Mouse (Mus musculus) forebrain, embryonic 12.5 days (tissue): ENCODE measurements around the gene C1qa. TPM values are rescaled to one million over a fixed set of nuclear protein-coding genes. Genes with fewer than 3 reads are reported as not detected.

ENCODE experiments used
- ATAC-seq: fragments of 200-750 bp; cut with Nextera tagmentation; 2 replicates; pipeline ENCODE4 v1.8.0; 2017; ENCODE audit warnings: moderate TSS enrichment; ENCODE audit not compliant: low FRiP score
- H3K27ac ChIP-seq: fragments of 300-500 bp; sonication (generic); 2 replicates; pipeline ENCODE4 v1.5.1; 2016; ENCODE audit warnings: mild to moderate bottlenecking
- H3K27me3 ChIP-seq: fragments of 300-500 bp; sonication (generic); 2 replicates; pipeline ENCODE4 v1.6.1; 2016; ENCODE audit warnings: mild to moderate bottlenecking
- H3K36me3 ChIP-seq: fragments of 300-500 bp; sonication (generic); replicated peaks from 2 replicates; pipeline ENCODE4 v1.6.1; 2016; ENCODE audit warnings: mild to moderate bottlenecking
- H3K4me1 ChIP-seq: fragments of 300-500 bp; sonication (generic); 2 replicates; pipeline ENCODE4 v1.6.1; 2016
- H3K4me2 ChIP-seq: fragments of 300-500 bp; sonication (generic); 2 replicates; pipeline ENCODE4 v1.6.1; 2016; ENCODE audit warnings: mild to moderate bottlenecking, moderate library complexity
- H3K4me3 ChIP-seq: fragments of 300-500 bp; sonication (generic); replicated peaks from 2 replicates; pipeline ENCODE4 v1.5.1; 2016; ENCODE audit warnings: mild to moderate bottlenecking
- H3K9ac ChIP-seq: fragments of 300-500 bp; sonication (generic); 2 replicates; pipeline ENCODE4 v1.6.1; 2016; ENCODE audit warnings: mild to moderate bottlenecking
- H3K9me3 ChIP-seq: fragments of 300-500 bp; sonication (generic); 2 replicates; pipeline ENCODE4 v1.6.1; 2016
- WGBS: fragments of 180-500 bp; shearing (Covaris S2); methylation state at CpG from one replicate; pipeline ENCODE4 v1.1.7; 2016; 5-methylcytosine and 5-hydroxymethylcytosine counted together
- polyA plus RNA-seq: library from polyadenylated mRNA; unstranded; fragments of >200 nt; fragmentation: Nextera tagmentation; extraction: Ambion mirVana; gene quantifications from 2 replicates; pipeline ENCODE4 v1.2.1, GENCODE M21; 2016

Gene C1qa
- polyA plus RNA-seq, 1 experiment from 2014 or later, result 12.0 TPM

DNA sequence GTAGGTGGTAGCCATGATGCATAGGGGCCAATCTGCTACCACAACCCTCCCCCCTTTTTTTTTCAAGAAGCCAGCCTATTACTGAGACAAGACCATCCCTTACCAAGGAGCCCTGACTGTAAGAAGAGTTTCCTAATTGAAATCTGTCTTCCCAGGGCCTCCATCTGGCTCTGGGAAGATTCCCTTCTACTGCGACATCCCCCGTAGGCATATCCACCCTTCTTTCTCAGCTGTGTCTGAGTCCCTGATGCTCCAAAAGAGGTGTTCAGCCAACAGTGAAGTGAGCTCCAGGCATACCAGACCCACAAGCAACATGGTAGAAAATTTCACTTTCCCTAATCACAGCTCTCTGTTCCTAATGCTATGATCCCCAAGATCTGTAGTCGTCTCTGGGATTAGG, 20.9 kb upstream of the C1qa start:
- Histone ChIP-seq H3K4me3 (no peak overlapping the region), H3K27me3 (peaks cover 50% of the 10 kb centered on the region), H3K27ac (no peak overlapping the region), H3K4me2 (no peak overlapping the region), H3K4me1 (peaks cover 26% of the 10 kb centered on the region), H3K36me3 (no peaks in the 10 kb centered on the region), H3K9me3 (no peaks in the 10 kb centered on the region), H3K9ac (no peak overlapping the region)
- 88% methylated on average over 3 of the region's 3 CpGs for WGBS
- no peak for ATAC-seq

DNA sequence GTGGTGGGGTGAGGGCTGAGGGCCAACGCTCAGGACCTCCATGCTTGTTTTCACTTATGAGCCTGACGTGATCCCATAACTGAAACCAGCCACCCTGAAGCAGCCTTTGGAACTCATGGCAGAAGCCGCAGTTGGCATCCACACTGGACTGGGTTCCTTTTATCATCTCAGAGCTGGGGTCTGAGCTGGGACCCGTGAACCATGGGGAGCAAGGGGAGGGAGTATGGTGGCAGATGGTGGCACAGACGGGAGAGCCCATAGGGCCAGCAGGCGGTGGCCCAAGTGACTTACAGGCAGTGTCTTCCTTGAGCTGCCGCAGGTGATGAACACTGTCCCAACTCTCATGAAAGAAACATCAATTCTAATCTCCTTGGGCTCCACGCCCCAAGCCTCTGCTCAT, 20.2 kb upstream of the C1qa start:
- no peak for ATAC-seq
- no peak overlapping the region for H3K27ac ChIP-seq
- WGBS, result 87% methylated on average over 8 of the region's 8 CpGs
- H3K36me3 ChIP-seq, result no peaks in the 10 kb centered on the region
- H3K4me3 ChIP-seq, result no peak overlapping the region
- H3K4me1 ChIP-seq, result peaks cover 30% of the 10 kb centered on the region
- peaks cover 47% of the 10 kb centered on the region for H3K27me3 ChIP-seq
- no peak overlapping the region for H3K4me2 ChIP-seq
- no peak overlapping the region for H3K9ac ChIP-seq
- H3K9me3 ChIP-seq, result no peaks in the 10 kb centered on the region

DNA sequence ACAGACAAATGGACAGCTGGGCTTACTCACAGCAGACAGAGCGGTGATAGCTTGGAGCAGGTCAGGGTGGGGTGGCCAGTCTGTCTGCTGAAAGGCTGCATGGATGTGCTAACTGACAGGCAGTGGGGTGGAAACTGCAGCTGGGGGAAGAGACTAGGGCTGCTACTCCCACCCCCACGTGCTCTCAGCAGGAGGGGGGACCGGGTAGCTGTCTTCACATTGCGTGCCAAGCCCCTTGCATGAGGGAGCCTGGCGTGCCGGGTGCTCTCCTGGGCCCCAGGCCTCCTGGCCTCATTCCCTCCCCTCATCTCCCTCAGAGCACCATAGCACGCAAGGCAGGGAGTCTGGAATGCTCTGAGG, 18.5 kb upstream of the C1qa start:
- H3K27me3 ChIP-seq, result peaks cover 48% of the 10 kb centered on the region
- H3K9me3 ChIP-seq, result no peaks in the 10 kb centered on the region
- peak overlapping the region; percentile 76; the same call in 1 of the 2 replicates for H3K27ac ChIP-seq
- H3K4me2 ChIP-seq, result no peak overlapping the region
- peaks cover 39% of the 10 kb centered on the region for H3K4me1 ChIP-seq
- 44% methylated on average over 7 of the region's 7 CpGs for WGBS
- H3K36me3 ChIP-seq, result no peaks in the 10 kb centered on the region
- peak overlapping the region; percentile 7; the same call in 1 of the 2 replicates for H3K9ac ChIP-seq
- ATAC-seq, result peak; percentile 45; the same call in 1 of the 2 replicates
- H3K4me3 ChIP-seq, result no peak overlapping the region

DNA sequence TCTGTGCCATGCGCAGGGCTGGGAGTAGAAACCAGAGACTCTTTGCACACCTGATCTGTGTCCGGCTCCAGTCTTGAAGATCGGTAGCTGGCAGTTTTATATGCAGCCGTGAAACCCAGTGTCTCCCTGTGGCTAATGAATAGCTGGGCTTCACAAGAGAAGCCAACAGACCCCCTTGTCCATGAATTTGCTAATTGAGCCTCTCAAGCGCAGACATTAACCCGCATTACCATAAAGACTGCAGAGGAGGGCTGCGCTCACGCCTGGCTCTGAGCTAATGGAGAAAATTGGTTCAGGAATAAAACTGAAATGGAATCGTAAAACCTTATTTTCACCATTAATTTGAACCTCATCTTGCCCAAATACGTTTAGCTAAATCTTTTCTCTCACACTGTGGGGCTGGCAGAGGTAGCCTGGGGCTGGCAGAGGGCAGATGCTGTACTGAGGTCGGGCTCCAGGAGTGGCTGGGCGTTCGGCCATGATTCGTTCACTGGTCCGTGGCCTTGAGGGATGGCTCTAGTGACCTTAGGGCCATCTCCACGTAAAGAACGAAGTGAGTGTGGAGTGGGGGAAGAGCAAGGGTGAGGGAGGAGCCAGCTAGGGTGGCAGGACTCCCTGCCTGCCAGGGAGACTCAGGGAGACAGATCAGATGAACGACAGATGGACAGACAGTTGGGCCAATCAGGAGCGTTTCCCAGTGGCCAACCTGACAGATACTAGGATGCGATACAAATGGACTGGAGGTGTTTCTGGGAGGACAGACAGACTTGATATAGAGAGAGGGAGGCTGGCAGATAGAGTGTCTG, 18.0 kb upstream of the C1qa start:
- peak overlapping the region; percentile 76 for H3K27ac ChIP-seq
- H3K4me2 ChIP-seq, result no peak overlapping the region
- H3K9ac ChIP-seq, result no peak overlapping the region
- H3K36me3 ChIP-seq, result no peaks in the 10 kb centered on the region
- no peaks in the 10 kb centered on the region for H3K9me3 ChIP-seq
- H3K4me3 ChIP-seq, result no peak overlapping the region
- H3K4me1 ChIP-seq, result peaks cover 40% of the 10 kb centered on the region
- ATAC-seq, result peak; percentile 43; the same call in 1 of the 2 replicates
- H3K27me3 ChIP-seq, result peaks cover 50% of the 10 kb centered on the region
- WGBS, result 51% methylated on average over 20 of the region's 20 CpGs

DNA sequence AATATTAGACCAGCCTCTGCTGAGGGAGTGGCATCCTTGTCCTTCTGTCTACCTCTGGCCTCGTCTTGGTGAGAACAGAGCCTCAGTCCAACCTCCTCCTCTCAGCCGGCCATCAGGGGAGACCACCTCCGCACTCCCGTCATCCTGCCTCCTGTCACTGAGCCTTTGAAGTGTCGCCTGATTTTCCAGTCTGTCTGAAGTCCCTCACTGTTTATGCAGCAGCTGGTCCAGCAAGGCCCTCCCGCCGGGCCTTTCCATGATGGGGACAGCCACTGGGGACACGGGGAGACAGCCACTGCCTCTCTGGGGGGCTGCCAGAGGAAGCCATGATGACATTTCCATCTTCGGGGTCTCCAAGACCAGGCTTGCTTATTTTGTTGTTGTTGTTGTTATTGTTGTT, 14.2 kb upstream of the C1qa start:
- Histone ChIP-seq H3K27me3 (peaks cover 60% of the 10 kb centered on the region), H3K4me2 (no peak overlapping the region), H3K4me1 (peaks cover 47% of the 10 kb centered on the region), H3K9me3 (no peaks in the 10 kb centered on the region), H3K27ac (peak overlapping the region; percentile 53), H3K4me3 (no peak overlapping the region), H3K9ac (no peak overlapping the region), H3K36me3 (no peaks in the 10 kb centered on the region)
- ATAC-seq, result no peak
- WGBS, result 21% methylated on average over 9 of the region's 9 CpGs

DNA sequence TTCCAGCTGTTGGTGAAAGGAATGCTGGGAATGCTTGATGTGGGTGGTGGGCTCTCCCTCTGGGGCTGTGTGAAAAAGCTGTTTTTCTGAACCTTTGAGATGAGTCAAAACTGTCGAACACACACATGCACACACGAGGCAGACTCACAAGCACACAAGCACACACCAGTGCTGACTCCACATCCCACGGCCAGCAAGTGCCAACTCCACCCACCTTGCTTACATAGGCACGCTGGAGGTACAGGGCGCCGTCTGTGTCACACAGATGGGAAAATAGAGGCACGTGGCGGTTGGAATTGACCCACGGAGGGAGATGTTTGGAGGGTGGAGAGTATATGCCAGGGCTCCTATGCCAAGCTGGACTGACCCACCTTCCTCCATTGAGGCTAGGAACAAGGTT, 13.2 kb upstream of the C1qa start:
- Histone ChIP-seq H3K36me3 (no peaks in the 10 kb centered on the region), H3K4me3 (no peak overlapping the region), H3K4me2 (peak overlapping the region; percentile 32; the same call in 1 of the 2 replicates), H3K4me1 (peaks cover 40% of the 10 kb centered on the region), H3K9ac (no peak overlapping the region), H3K27ac (peak overlapping the region; percentile 59; the same call in 1 of the 2 replicates), H3K27me3 (peaks cover 66% of the 10 kb centered on the region), H3K9me3 (no peaks in the 10 kb centered on the region)
- 47% methylated on average over 9 of the region's 9 CpGs for WGBS
- ATAC-seq, result 0 out of 2 replicates have a peak, but pooled peaks have one; percentile 4

DNA sequence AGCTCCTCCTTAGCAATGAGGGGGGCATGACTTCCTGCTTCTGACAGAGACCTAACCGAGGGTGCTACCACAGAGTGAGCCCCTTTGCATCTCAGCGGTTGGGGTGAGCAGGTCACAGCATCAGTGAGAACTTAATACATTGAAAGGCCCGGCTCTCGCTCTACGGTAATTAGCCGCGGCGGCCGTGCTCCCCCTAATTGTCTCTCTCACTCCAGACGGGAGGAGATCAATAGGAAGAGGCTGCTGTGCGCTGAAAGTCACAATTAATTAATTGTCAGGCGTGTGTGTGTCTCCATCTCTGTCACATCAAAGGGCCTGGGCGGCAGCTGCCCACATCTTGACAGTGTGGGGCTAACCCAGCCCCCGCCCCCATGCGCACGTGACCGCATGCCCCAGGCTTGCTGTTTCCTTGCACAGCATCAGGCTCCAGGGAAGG, 12.6 kb upstream of the C1qa start:
- Histone ChIP-seq H3K4me2 (peak overlapping the region; percentile 32), H3K4me3 (0 out of 2 replicates have a peak overlapping the region, but pooled peaks have one; percentile 2), H3K27ac (0 out of 2 replicates have a peak overlapping the region, but pooled peaks have one; percentile 59), H3K36me3 (no peaks in the 10 kb centered on the region), H3K9ac (no peak overlapping the region), H3K9me3 (no peaks in the 10 kb centered on the region), H3K27me3 (peaks cover 72% of the 10 kb centered on the region), H3K4me1 (peaks cover 34% of the 10 kb centered on the region)
- ATAC-seq, result peak; percentile 71
- 2% methylated on average over 17 of the region's 17 CpGs for WGBS

DNA sequence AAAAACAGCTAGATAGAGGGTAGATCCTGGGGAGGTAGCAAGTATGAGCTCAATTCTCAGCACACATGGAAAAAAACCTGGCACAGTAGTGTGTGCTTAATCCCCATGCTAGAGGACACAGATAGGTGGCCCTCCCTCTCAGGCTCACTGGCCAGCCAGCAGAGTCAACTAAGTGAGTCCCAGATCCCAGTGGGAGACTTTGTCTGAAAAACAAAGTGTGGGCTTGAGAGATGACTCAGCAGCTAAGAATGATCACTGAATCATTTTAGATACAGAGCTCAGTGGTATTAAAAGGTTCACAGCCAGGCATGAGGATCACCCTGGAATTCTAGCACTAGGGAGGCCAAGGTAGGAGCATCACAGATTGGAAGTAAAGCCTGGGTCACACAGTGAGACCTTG, 9.2 kb upstream of the C1qa start:
- Histone ChIP-seq H3K4me2 (no peak overlapping the region), H3K36me3 (no peaks in the 10 kb centered on the region), H3K27ac (no peak overlapping the region), H3K9me3 (no peaks in the 10 kb centered on the region), H3K9ac (no peak overlapping the region), H3K4me1 (peaks cover 37% of the 10 kb centered on the region), H3K27me3 (peaks cover 84% of the 10 kb centered on the region), H3K4me3 (no peak overlapping the region)
- no peak for ATAC-seq

DNA sequence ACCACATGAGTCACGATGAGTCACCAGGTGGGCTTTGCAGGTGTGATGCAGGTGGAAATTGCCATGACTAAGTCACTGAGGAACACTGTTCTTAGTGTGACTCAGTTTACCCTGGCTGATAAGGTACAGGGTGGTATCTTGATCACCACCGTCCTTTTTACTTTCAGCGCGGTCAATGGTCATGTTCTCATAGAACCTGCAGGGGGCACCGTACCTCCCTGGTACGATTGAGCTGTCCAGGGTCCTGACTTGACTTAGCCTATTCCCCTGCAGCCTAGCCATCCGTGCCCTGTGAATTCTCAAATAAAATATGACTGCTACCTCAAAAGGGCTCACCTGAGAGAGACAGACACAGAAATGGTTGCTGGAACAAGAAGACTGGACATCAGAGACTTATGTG, 8.4 kb upstream of the C1qa start:
- ATAC-seq, result no peak
- Histone ChIP-seq H3K9ac (no peak overlapping the region), H3K27ac (no peak overlapping the region), H3K4me2 (no peak overlapping the region), H3K9me3 (no peaks in the 10 kb centered on the region), H3K4me3 (no peak overlapping the region), H3K27me3 (peaks cover 80% of the 10 kb centered on the region), H3K36me3 (no peaks in the 10 kb centered on the region), H3K4me1 (peaks cover 29% of the 10 kb centered on the region)
- 12% methylated on average over 7 of the region's 7 CpGs for WGBS

DNA sequence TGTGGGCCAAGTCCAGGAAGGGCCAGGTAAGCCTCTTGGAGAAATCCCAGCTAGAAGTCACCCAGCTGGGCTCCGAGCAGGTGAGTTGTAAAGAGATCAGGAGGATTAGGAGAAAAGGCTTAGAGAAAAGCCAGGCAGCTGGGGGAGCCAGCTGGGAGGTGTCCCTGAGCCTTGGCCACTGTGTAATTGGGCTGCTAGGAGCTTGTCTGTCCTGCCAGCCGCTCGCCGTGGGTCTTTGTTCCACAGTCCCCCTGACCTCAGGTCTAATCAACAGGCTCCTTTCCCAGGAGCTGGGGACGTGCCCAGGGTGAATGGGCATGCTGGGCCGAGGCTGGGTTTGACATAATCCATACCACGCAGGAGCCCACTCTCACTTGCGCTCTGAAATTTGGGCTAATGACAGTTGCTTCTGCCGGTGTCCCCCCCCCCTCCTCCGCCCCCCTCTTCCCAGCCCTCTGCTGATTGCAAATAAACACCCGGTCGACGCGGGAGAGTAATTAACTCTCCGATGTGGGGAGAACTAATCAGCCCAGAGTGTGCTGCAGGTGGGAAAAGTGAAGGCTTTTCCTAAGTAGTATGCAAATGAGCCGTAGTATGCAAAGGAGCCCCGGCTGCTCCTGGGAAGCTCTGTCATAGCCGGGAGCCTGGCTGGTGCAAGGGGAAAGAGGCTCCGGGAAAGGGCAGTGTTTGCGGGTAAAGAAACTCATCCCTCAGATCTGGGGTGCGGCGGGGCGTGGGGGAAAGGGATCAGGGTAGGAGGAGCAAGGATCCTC, 6.3 kb upstream of the C1qa start:
- no peak overlapping the region for H3K4me3 ChIP-seq
- under 1% methylated on average over 23 of the region's 23 CpGs for WGBS
- H3K36me3 ChIP-seq, result no peaks in the 10 kb centered on the region

DNA sequence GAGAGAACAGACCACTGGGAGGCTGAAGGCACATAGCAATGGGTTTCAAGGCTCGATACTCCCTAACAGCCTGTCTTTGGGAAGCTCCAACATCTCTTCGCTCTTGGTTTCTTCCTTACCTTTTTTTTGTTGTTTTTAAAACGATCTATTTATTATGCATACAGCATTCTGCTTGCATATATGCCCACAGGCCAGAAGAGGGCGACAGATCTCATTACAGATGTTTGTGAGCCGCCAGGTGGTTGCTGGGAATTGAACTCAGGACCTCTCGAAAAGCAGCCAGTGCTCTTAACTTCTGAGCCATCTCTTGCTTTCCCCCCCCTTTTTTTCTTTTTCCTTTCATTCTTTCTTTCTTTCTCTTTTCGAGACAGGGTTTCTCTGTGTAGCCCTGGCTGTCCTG, 551 bp upstream of the C1qa start:
- Histone ChIP-seq H3K36me3 (no peaks in the 10 kb centered on the region), H3K4me1 (peaks cover 10% of the 10 kb centered on the region), H3K9ac (no peak overlapping the region), H3K27ac (no peak overlapping the region), H3K9me3 (no peaks in the 10 kb centered on the region), H3K27me3 (peaks cover 57% of the 10 kb centered on the region), H3K4me3 (no peak overlapping the region), H3K4me2 (no peak overlapping the region)
- WGBS, result 69% methylated on average over 7 of the region's 7 CpGs
- no peak for ATAC-seq

More for the DNA sequence above, 6.3 kb upstream of the C1qa start:
- Histone ChIP-seq H3K4me1 (peaks cover 15% of the 10 kb centered on the region), H3K9ac (peak overlapping the region; percentile 27; the same call in 1 of the 2 replicates), H3K9me3 (no peaks in the 10 kb centered on the region), H3K4me2 (peak overlapping the region; percentile 48), H3K27ac (peak overlapping the region; percentile 61; the same call in 1 of the 2 replicates), H3K27me3 (peaks cover 67% of the 10 kb centered on the region)
- ATAC-seq, result peak; percentile 86; the same call in 1 of the 2 replicates

DNA sequence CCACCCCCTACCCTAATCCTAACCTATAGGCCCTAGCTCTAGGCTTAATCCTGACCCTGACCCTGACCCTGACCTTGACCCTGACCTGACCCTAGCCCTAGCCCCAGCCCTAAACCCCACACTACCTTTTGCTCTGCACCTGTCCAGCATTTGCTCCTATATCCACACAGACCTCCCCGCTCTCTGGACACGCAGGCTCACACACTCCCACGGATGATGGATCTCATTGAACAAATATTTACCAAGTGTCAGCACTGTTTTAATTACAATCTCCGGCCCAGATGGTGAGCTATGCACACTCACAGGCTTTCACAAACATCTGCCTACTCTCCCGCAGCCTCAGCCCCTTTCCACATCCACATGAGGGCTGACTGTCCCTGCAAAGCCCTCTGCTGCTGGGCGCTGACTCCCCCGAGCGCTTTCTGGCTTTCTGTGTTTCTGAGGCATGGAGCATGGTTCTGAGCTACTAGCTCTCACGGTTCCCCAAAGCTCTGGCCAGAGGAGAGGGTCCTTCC, 462 bp downstream of the C1qa start:
- H3K27me3 ChIP-seq, result peaks cover 58% of the 10 kb centered on the region
- no peak overlapping the region for H3K9ac ChIP-seq
- H3K4me3 ChIP-seq, result no peak overlapping the region
- no peaks in the 10 kb centered on the region for H3K36me3 ChIP-seq
- WGBS, result 68% methylated on average over 9 of the region's 9 CpGs
- H3K9me3 ChIP-seq, result no peaks in the 10 kb centered on the region
- ATAC-seq, result no peak; the same call in 1 of the 2 replicates
- no peak overlapping the region for H3K4me2 ChIP-seq
- peaks cover 12% of the 10 kb centered on the region for H3K4me1 ChIP-seq
- no peak overlapping the region for H3K27ac ChIP-seq
